Mouse (Mus musculus) gastrocnemius, adult 2 months (tissue): ENCODE results near the gene Gstm1. TPM values are rescaled to one million over a fixed set of nuclear protein-coding genes. Genes with fewer than 3 reads are reported as not detected.

Source experiments
- DNase-seq: peaks from one replicate; pipeline ENCODE4 v3.0.0; 2022
- H3K27ac ChIP-seq: fragments of 200-600 bp; 2 replicates; pipeline ENCODE4 v1.8.1; 2022; ENCODE audit warnings: mild to moderate bottlenecking
- H3K4me3 ChIP-seq: fragments of 200-600 bp; 2 replicates; pipeline ENCODE4 v1.8.1; 2022; ENCODE audit warnings: mild to moderate bottlenecking, moderate library complexity
- CTCF ChIP-seq: fragments of 200-600 bp; IDR thresholded peaks from 2 replicates; pipeline ENCODE4 v1.8.1; 2022; ENCODE audit warnings: antibody characterized with exemption, mild to moderate bottlenecking, moderate library complexity
- intact Hi-C: fragments of 180-260 bp; cut with DNase I; formaldehyde crosslinking; loops from one replicate; pipeline ENCODE4 v1.15.1; 2025
- long read RNA-seq, 2 experiments: library from polyadenylated mRNA; stranded (forward); transcript quantifications; one replicate each; pipeline ENCODE4 v2.0.0; 2021
- total RNA-seq, 2 experiments: library from RNA; stranded (reverse); gene quantifications; 2 replicates each; pipeline ENCODE4 v1.2.3; 2021

Gstm1 gene
- total RNA-seq: 100 to 1,000 TPM; 208 to 217 TPM
- long read RNA-seq, experiment 1, transcript Gstm1-201 (8 exons, 1,289 nt): major isoform, 113 of 128 reads
- long read RNA-seq, experiment 1, partial matches to known transcripts: 4 of 128 reads
- long read RNA-seq, experiment 1, other reads (novel, unspliced or antisense): 10 of 128 reads
- long read RNA-seq, experiment 2, transcript Gstm1-201 (8 exons, 1,289 nt): major isoform, 141 of 155 reads
- long read RNA-seq, experiment 2, partial matches to known transcripts: 10 of 155 reads
- long read RNA-seq, experiment 2, other reads (novel, unspliced or antisense): 3 of 155 reads

GRCm38 (mm10) chr3:108017473-108018189, at the start of gene Gstm1:
TSS of gene Gstm1 (minus strand) at chr3:108017973.
- intact Hi-C loops: loop anchor here (1.0 to 5.0 kb wide), 3 partner anchors 43 to 80 kb away; no protein-coding TSS in a partner anchor
- TF ChIP-seq CTCF: peak; percentile 93
- DNase-seq: peak; percentile 98
- Histone ChIP-seq H3K27ac (peak within 1 kb of the TSS; percentile 98), H3K4me3 (peak within 1 kb of the TSS; percentile 82)

GRCm38 (mm10) chr3:108067370-108067934, 49.7 kb upstream of the Gstm1 start:
- no peak for DNase-seq
- no peak overlapping the region for H3K4me3 ChIP-seq
- H3K27ac ChIP-seq: no peak overlapping the region
- TF ChIP-seq CTCF: no peak
- intact Hi-C loops: loop anchor here (10.0 kb wide), 1 partner anchor 373 kb away; the partner anchor contains the start of gene Ahcyl1

- intact Hi-C loops: loop anchor here (10.0 kb wide), 1 partner anchor 371 kb away; the partner anchor contains the start of gene Ahcyl1
- TF ChIP-seq CTCF: no peak
These were observed 47.8 kb upstream of the Gstm1 start for GRCm38 (mm10) chr3:108065551-108065950.

GRCm38 (mm10) chr3:108064672-108065071, 46.9 kb upstream of the Gstm1 start:
- no peak overlapping the region for H3K4me3 ChIP-seq
- intact Hi-C loops: loop anchor here (5.0 to 10.0 kb wide), 2 partner anchors 127 to 370 kb away; partner anchors contain the start of gene Ahcyl1
- no peak for DNase-seq
- H3K27ac ChIP-seq: no peak overlapping the region
- no peak for TF ChIP-seq CTCF

More at GRCm38 (mm10) chr3:108065551-108065950, 47.8 kb upstream of the Gstm1 start:
- no peak for DNase-seq
- no peak overlapping the region for H3K4me3 ChIP-seq
- no peak overlapping the region for H3K27ac ChIP-seq

- no peak for TF ChIP-seq CTCF
- intact Hi-C loops: loop anchor here (5.0 to 10.0 kb wide), 2 partner anchors 125 to 368 kb away; partner anchors contain the start of gene Ahcyl1
- DNase-seq: no peak
These were observed 44.9 kb upstream of the Gstm1 start for GRCm38 (mm10) chr3:108062648-108063047.

GRCm38 (mm10) chr3:108061420-108061819, 43.6 kb upstream of the Gstm1 start:
- DNase-seq: no peak
- intact Hi-C loops: loop anchor here (2.0 to 10.0 kb wide), 5 partner anchors 43 to 367 kb away; partner anchors contain the start of gene Ahcyl1
- no peak overlapping the region for H3K27ac ChIP-seq
- TF ChIP-seq CTCF: peak; percentile 90
- peak overlapping the region; percentile 39 for H3K4me3 ChIP-seq

More at GRCm38 (mm10) chr3:108062648-108063047, 44.9 kb upstream of the Gstm1 start:
- H3K27ac ChIP-seq: no peak overlapping the region
- H3K4me3 ChIP-seq: no peak overlapping the region

GRCm38 (mm10) chr3:108050493-108050892, 32.7 kb upstream of the Gstm1 start:
- no peak overlapping the region for H3K27ac ChIP-seq
- intact Hi-C loops: no loop called here
- H3K4me3 ChIP-seq: no peak overlapping the region
- DNase-seq: no peak
- no peak for TF ChIP-seq CTCF

- H3K4me3 ChIP-seq: no peak overlapping the region
- no peak for TF ChIP-seq CTCF
- intact Hi-C loops: loop anchor here (5.0 kb wide), 1 partner anchor 116 kb away; the partner anchor contains the start of gene Gstm7
These were observed 30.5 kb upstream of the Gstm1 start for GRCm38 (mm10) chr3:108048306-108048705.

GRCm38 (mm10) chr3:108046944-108047655, 29.3 kb upstream of the Gstm1 start:
- DNase-seq: no peak
- no peak overlapping the region for H3K27ac ChIP-seq
- H3K4me3 ChIP-seq: no peak overlapping the region
- TF ChIP-seq CTCF: no peak
- intact Hi-C loops: loop anchor here (5.0 kb wide), 1 partner anchor 115 kb away; the partner anchor contains the start of gene Gstm7

More at GRCm38 (mm10) chr3:108048306-108048705, 30.5 kb upstream of the Gstm1 start:
- no peak for DNase-seq
- no peak overlapping the region for H3K27ac ChIP-seq

- intact Hi-C loops: loop anchor here (2.0 to 5.0 kb wide), 2 partner anchors 22 to 112 kb away; partner anchors contain the start of gene Gstm7
- peak within 1 kb of the TSS; percentile 70 for H3K4me3 ChIP-seq
- peak; percentile 93 for DNase-seq
- H3K27ac ChIP-seq: peak within 1 kb of the TSS; percentile 92
- no peak for TF ChIP-seq CTCF
These were observed 26.8 kb upstream of the Gstm1 start, which contains the start of gene Gstm4 for GRCm38 (mm10) chr3:108044394-108045140. TSS of gene Gstm4 (minus strand) at chr3:108044894.

- no peak for TF ChIP-seq CTCF
- H3K27ac ChIP-seq: peak overlapping the region; percentile 61
- no peak overlapping the region for H3K4me3 ChIP-seq
- DNase-seq: peak; percentile 51
- intact Hi-C loops: no loop called here
These were observed 15.4 kb upstream of the Gstm1 start for GRCm38 (mm10) chr3:108033156-108033555.
